Mouse (Mus musculus) heart, embryonic 11.5 days (tissue): ENCODE measurements around the gene Ccdc13. TPM values are rescaled to one million over a fixed set of nuclear protein-coding genes. Genes with fewer than 3 reads are reported as not detected.

Experiments
- polyA plus RNA-seq: library from polyadenylated mRNA; unstranded; fragments of >200 nt; fragmentation: Nextera tagmentation; extraction: Ambion mirVana; gene quantifications from 2 replicates; pipeline ENCODE4 v1.2.1, GENCODE M21; 2014

Ccdc13 gene
- polyA plus RNA-seq, 1 experiment from 2014 or later, result 0.23 TPM

Other genes with a start within 250 kb of the Ccdc13 start
- not detected in 2 replicates for gene Lyzl4, start 197.4 kb downstream of the Ccdc13 start, polyA plus RNA-seq
- 0.17 TPM in 1 of 2 replicates, not detected in the other for gene Vipr1, start 196.7 kb downstream of the Ccdc13 start, polyA plus RNA-seq
- 4.3 and 4.8 TPM in 2 replicates for gene Sec22c, start 134.0 kb downstream of the Ccdc13 start, polyA plus RNA-seq
- 153 and 161 TPM in 2 replicates for gene Ss18l2, start 129.1 kb downstream of the Ccdc13 start, polyA plus RNA-seq
- 46.8 and 64.6 TPM in 2 replicates for gene Nktr, start 120.3 kb downstream of the Ccdc13 start, polyA plus RNA-seq
- 7.1 and 7.8 TPM in 2 replicates for gene Zfp651, start 80.1 kb downstream of the Ccdc13 start, polyA plus RNA-seq
- 0.59 and 0.84 TPM in 2 replicates for gene Klhl40, start 61.9 kb downstream of the Ccdc13 start, polyA plus RNA-seq
- gene Hhatl, start 47.0 kb downstream of the Ccdc13 start, polyA plus RNA-seq, result 3.6 and 4.8 TPM in 2 replicates
- 241 and 243 TPM in 2 replicates for gene Higd1a, start 18.9 kb upstream of the Ccdc13 start, polyA plus RNA-seq
- gene Ackr2, start 58.9 kb upstream of the Ccdc13 start, polyA plus RNA-seq, result 0.10 TPM in 1 of 2 replicates, not detected in the other
- gene Cyp8b1, start 76.8 kb upstream of the Ccdc13 start, polyA plus RNA-seq, result not detected in 2 replicates
- gene Fam198a, start 111.5 kb upstream of the Ccdc13 start, polyA plus RNA-seq, result 0.35 and 0.44 TPM in 2 replicates
- gene Pomgnt2, start 157.6 kb upstream of the Ccdc13 start, polyA plus RNA-seq, result 8.8 and 10.6 TPM in 2 replicates